Mouse (Mus musculus): Measurements from ENCODE around the gene Gm11634. TPM values are rescaled to one million over a fixed set of nuclear protein-coding genes. Genes with fewer than 3 reads are reported as not detected.
A peak's percentile ranks its signal among the peaks of the same experiment; 100 is the strongest.

The Gm11634 gene
- polyA plus RNA-seq, 1 experiment: not detected

DNA sequence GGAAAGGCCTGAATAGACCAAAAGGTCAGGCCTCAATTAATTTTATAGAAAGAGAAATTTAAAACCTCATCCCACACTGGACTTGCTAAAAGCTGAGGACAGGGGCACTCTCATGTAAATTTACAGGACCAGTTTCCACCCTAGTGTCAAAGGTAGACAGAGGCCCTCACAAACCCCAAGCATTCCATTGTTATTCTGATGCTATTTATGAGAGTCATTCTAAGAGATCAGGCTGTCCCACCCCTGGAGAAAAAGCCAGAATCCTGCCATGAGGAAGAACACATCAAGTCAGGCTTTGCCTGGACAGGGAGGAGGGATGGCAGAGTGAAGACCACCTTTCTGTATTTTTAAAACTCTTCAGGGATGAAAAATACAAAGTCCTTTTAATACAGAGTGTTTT lies 50.5 kb downstream of the Gm11634 start:
- TF ChIP-seq POLR2A (IDR thresholded peaks at IDR 0.05; ENCODE audit: borderline replicate concordance, extremely low read depth, insufficient read depth, insufficient read length, poor library complexity, severe bottlenecking) (no peak), CTCF (IDR thresholded peaks at IDR 0.05; ENCODE audit: borderline replicate concordance, extremely low read depth, insufficient read depth, insufficient read length) (no peak)
- DNase-seq (ENCODE audit: low read depth): no peak

GRCm38 (mm10) chr11:101544132-101544531 lies 54.9 kb downstream of the Gm11634 start:
- DNase-seq (ENCODE audit: low read depth): peak; percentile 67
- no peak for TF ChIP-seq CTCF (IDR thresholded peaks at IDR 0.05; ENCODE audit: borderline replicate concordance, extremely low read depth, insufficient read depth, insufficient read length)

Other genes starting within 250 kb of the Gm11634 start
- gene G6pc, start 231.7 kb downstream of the Gm11634 start, polyA plus RNA-seq (2012; rRNA removed): not detected in 2 replicates
- 51.3 and 53.6 TPM in 2 replicates for gene Aarsd1, start 181.6 kb downstream of the Gm11634 start, polyA plus RNA-seq (2012; rRNA removed)
- gene Gm27029, start 174.5 kb downstream of the Gm11634 start, polyA plus RNA-seq (2012; rRNA removed): 3.6 and 3.9 TPM in 2 replicates
- 29.9 and 31.2 TPM in 2 replicates for gene Rundc1, start 174.2 kb downstream of the Gm11634 start, polyA plus RNA-seq (2012; rRNA removed)
- gene Ptges3l, start 173.9 kb downstream of the Gm11634 start, polyA plus RNA-seq (2012; rRNA removed): 1.9 and 2.6 TPM in 2 replicates
- 836 and 1,059 TPM in 2 replicates for gene Rpl27, start 157.0 kb downstream of the Gm11634 start, polyA plus RNA-seq (2012; rRNA removed)
- gene Ifi35, start 150.8 kb downstream of the Gm11634 start, polyA plus RNA-seq (2012; rRNA removed): 2.6 and 3.2 TPM in 2 replicates
- 139 and 205 TPM in 2 replicates for gene Rnd2, start 134.3 kb downstream of the Gm11634 start, polyA plus RNA-seq (2012; rRNA removed)
- gene Vat1, start 133.0 kb downstream of the Gm11634 start, polyA plus RNA-seq (2012; rRNA removed): 169 and 204 TPM in 2 replicates
- 4.1 and 5.5 TPM in 2 replicates for gene Brca1, start 47.3 kb downstream of the Gm11634 start, polyA plus RNA-seq (2012; rRNA removed)
- gene Nbr1, start 47.1 kb downstream of the Gm11634 start, polyA plus RNA-seq (2012; rRNA removed): 118 and 119 TPM in 2 replicates
- 3.6 and 5.3 TPM in 2 replicates for gene Tmem106a, start 17.0 kb downstream of the Gm11634 start, polyA plus RNA-seq (2012; rRNA removed)
- gene Rdm1, start 27.9 kb upstream of the Gm11634 start, polyA plus RNA-seq (2012; rRNA removed): 13.7 and 25.0 TPM in 2 replicates
- gene Arl4d, start 66.3 kb upstream of the Gm11634 start, polyA plus RNA-seq (2012; rRNA removed): 18.9 and 42.0 TPM in 2 replicates
- 25.2 and 33.5 TPM in 2 replicates for gene Dhx8, start 133.7 kb upstream of the Gm11634 start, polyA plus RNA-seq (2012; rRNA removed)
- gene Etv4, start 186.1 kb upstream of the Gm11634 start, polyA plus RNA-seq (2012; rRNA removed): 7.3 and 10.4 TPM in 2 replicates